Mouse (Mus musculus) erythroblast, embryonic 14.5 days (primary cell): ENCODE data around the gene Trabd2b.

Source experiments
- GATA1 ChIP-seq: IDR thresholded peaks from 2 replicates; pipeline ENCODE4 v1.6.1; 2012; ENCODE audit warnings: low read length, inconsistent platforms, mixed read lengths
- TAL1 ChIP-seq: IDR thresholded peaks from 3 replicates; pipeline ENCODE4 v1.6.1; 2012; ENCODE audit warnings: low read length, inconsistent platforms, mixed read lengths

DNA sequence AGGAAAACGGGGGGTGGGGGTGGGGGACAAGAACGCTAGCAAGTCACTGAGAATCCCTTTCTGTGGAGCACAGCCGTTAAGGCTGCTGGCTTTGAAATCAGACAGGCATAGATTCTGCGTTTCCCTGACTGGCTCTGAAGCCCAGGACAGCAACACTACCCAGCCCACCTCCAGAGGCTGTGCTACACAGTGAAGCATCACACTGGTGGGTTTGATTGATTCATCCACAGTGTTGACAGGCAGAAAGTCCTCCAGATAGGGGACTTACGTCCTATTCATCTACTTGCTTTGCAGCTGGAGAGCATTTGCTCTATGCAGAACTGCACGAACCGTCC is 61.5 kb downstream of the Trabd2b start:
- no peak for TF ChIP-seq TAL1
- TF ChIP-seq GATA1, result no peak
